Mouse (Mus musculus) brown adipose tissue, adult 24 weeks (tissue): ENCODE data around the gene Slain1. TPM values are rescaled to one million over a fixed set of nuclear protein-coding genes. Genes with fewer than 3 reads are reported as not detected.

Source experiments
- polyA plus RNA-seq: library from polyadenylated mRNA; stranded (reverse); fragments of >200 nt; gene quantifications from 2 replicates; pipeline ENCODE4 v1.2.4, GENCODE M21; 2012; ENCODE audit not compliant: missing spikeins, insufficient read depth, insufficient read length

Slain1 gene
- polyA plus RNA-seq, 1 experiment, result not detected

Other genes with a start within 250 kb of the Slain1 start
- not detected in 2 replicates for gene Scel, start 136.9 kb upstream of the Slain1 start, polyA plus RNA-seq
- 11.8 and 12.6 TPM in 2 replicates for gene Ednrb, start 194.2 kb downstream of the Slain1 start, polyA plus RNA-seq